Mouse (Mus musculus): ENCODE measurements around the gene Ccl22. TPM values are rescaled to one million over a fixed set of nuclear protein-coding genes. Genes with fewer than 3 reads are reported as not detected.

Gene Ccl22
- polyA plus RNA-seq, 1 experiment from 2014 or later, result not detected

DNA sequence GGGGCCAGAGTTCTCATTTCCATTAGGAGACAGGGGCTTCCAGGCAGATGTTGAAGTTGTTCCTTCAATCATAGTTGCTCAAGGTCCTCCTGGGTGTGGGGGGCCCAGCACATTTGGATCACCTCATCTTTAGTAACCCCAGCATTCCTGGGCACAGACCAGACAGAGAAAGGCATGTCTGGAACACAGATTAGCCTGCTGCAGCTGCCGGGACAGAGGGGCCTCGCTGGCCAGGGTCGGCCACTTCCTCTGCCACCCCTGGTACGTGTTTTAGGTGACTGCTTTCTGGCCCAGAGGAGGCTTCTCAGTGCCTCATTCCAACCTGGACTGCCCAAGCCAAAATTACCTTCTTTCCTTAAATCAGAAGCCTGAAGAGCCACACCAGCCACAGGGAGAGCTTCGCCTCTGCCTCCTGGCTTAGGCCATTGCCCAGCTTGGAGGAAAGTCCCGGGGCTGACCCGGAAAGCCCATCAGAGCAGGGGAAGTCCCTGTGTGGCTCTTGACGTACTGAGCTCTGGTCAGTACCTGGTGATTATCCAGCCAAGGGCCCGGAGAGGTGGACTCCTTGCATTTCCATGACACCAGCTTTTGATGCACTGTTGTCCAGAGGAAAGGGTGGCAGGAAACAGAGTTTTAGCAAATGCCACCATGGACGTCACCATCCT is 39.7 kb upstream of the Ccl22 start:
- no peak overlapping the region for H3K4me3 ChIP-seq (replicated peaks)
- H3K27me3 ChIP-seq, result no peaks in the 10 kb centered on the region
- H3K27ac ChIP-seq (replicated peaks), result no peak overlapping the region
- no peak for ATAC-seq (ENCODE audit: insufficient number of reproducible peaks, low FRiP score, low TSS enrichment, low read depth)
- H3K4me2 ChIP-seq (replicated peaks), result no peak overlapping the region
- no peaks in the 10 kb centered on the region for H3K9me3 ChIP-seq (replicated peaks)
- no peaks in the 10 kb centered on the region for H3K36me3 ChIP-seq
- WGBS, result 77% methylated on average over 10 of the region's 10 CpGs
- no peak overlapping the region for H3K9ac ChIP-seq
- no peaks in the 10 kb centered on the region for H3K4me1 ChIP-seq

DNA sequence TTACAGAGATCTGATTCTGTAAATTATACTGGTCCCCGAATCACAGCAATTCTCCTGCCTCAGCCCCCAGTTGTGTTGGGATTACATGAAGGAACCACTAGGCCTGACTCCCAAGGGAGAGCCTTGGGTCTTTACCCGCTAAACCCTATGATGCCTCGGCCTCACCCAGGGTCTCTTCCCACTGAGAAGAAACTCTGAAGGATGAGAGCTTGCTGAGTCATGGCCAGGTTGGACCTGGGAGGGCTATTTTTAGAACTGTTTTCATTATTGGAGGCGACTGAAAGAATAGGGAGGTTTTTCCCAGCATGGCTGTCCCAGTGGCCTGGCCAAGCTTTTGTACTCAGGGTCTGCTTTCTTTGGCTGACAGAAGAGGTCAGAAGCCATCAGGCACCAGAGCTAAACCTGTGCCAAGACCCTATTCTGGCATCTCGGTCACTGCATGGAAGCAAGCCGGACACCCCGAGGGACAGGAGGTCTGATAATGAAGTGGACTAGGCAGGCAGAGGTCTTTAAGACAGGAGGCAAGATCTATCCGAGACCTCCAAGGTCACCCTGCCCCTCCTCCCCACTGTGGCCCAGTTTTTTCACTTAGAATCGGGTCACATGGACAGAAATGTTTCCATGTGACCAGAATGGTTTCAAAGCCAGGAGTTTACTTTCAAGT is 38.5 kb upstream of the Ccl22 start:
- 71% methylated on average over 9 of the region's 9 CpGs for WGBS
- no peaks in the 10 kb centered on the region for H3K36me3 ChIP-seq

DNA sequence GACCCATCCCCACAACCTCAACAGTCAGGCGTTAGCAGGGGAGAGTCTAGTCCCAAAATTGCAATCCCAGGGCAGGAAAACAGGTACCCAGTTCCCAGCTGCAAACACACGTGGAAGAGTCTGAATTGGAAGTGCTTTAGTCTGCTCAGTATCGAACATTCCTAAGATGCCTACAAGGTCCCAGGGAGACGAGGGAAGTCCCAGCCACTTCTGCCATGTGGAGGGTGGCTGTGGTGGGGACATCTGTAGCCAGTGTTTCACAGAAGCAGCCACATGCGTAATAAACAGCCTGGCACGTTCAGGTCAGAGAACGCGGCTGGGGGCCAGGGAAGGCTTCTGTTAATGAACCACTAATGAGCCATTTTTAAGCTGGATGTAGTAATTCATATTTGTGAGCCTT is 35.1 kb upstream of the Ccl22 start:
- no peak overlapping the region for H3K4me3 ChIP-seq (replicated peaks)
- no peaks in the 10 kb centered on the region for H3K9me3 ChIP-seq (replicated peaks)
- no peaks in the 10 kb centered on the region for H3K36me3 ChIP-seq
- no peak overlapping the region for H3K9ac ChIP-seq
- WGBS, result 53% methylated on average over 8 of the region's 8 CpGs
- ATAC-seq (ENCODE audit: insufficient number of reproducible peaks, low FRiP score, low TSS enrichment, low read depth), result no peak
- H3K4me1 ChIP-seq, result peaks cover 4% of the 10 kb centered on the region; the same call in 1 of the 2 replicates
- no peak overlapping the region for H3K27ac ChIP-seq (replicated peaks)
- H3K27me3 ChIP-seq, result no peaks in the 10 kb centered on the region
- H3K4me2 ChIP-seq (replicated peaks), result no peak overlapping the region

More for the DNA sequence above, 38.5 kb upstream of the Ccl22 start:
- Histone ChIP-seq H3K9ac (no peak overlapping the region), H3K27me3 (no peaks in the 10 kb centered on the region), H3K4me1 (peaks cover 4% of the 10 kb centered on the region; the same call in 1 of the 2 replicates), H3K27ac (replicated peaks) (no peak overlapping the region), H3K9me3 (replicated peaks) (no peaks in the 10 kb centered on the region), H3K4me2 (replicated peaks) (no peak overlapping the region), H3K4me3 (replicated peaks) (no peak overlapping the region)
- ATAC-seq (ENCODE audit: insufficient number of reproducible peaks, low FRiP score, low TSS enrichment, low read depth), result no peak

DNA sequence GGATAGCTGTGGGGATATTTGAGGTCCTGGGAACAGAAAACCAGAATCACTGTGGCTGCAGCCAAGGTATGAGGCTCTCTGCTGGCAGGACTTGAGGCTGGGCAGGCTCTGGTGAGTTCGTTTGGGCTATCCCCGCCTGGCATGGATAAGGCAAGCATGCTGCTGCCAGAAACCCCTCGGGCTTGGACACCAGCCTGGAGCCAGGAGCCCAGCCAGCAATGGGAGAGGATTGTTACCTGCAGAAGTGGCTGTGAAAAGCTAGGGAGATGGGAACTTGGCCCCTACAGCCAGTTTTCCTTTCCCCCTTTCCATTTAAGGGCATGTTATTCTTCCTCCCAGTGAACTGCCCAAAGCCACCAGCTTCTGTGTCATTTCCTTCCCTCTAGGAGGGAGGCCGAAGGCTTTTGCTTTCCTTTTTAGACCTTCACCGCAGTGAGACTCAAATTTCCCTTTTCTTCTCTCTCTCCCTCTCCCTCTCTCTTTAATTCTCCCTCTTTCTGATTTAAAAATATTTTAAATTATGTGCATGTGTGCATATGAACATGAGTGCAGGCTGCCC is 34.2 kb upstream of the Ccl22 start:
- H3K27me3 ChIP-seq, result no peaks in the 10 kb centered on the region
- no peak overlapping the region for H3K9ac ChIP-seq
- no peak overlapping the region for H3K27ac ChIP-seq (replicated peaks)
- H3K36me3 ChIP-seq, result no peaks in the 10 kb centered on the region
- WGBS, result 42% methylated on average over 5 of the region's 5 CpGs
- 0 out of 2 replicates have a peak, but pooled peaks have one; percentile 10 for ATAC-seq (ENCODE audit: insufficient number of reproducible peaks, low FRiP score, low TSS enrichment, low read depth)
- H3K4me3 ChIP-seq (replicated peaks), result no peak overlapping the region
- no peak overlapping the region for H3K4me2 ChIP-seq (replicated peaks)
- no peaks in the 10 kb centered on the region for H3K9me3 ChIP-seq (replicated peaks)
- peaks cover 4% of the 10 kb centered on the region; the same call in 1 of the 2 replicates for H3K4me1 ChIP-seq

DNA sequence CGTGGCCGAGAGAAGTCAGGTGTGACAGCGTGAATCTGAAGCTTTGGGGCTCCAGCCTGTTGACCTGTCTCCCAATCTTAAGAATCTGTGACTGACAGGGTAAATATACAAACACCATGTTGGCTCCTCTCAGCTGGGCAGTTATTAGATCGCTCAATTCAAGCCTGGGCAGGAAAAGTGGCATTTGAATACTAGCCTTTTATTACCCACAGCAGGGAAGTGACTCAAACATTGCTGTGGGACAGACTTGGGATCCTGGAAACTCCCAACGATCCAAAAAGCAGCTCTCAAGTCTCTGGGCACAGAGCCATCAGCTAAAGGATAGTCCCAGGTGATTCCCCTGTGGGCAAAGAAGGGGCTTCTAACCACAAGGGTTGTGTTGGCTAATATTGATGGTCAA is 30.8 kb upstream of the Ccl22 start:
- H3K27ac ChIP-seq (replicated peaks), result no peak overlapping the region
- H3K4me3 ChIP-seq (replicated peaks), result no peak overlapping the region
- peaks cover 4% of the 10 kb centered on the region; the same call in 1 of the 2 replicates for H3K4me1 ChIP-seq
- H3K9ac ChIP-seq, result no peak overlapping the region
- WGBS, result 58% methylated on average over 5 of the region's 5 CpGs
- H3K27me3 ChIP-seq, result no peaks in the 10 kb centered on the region
- H3K4me2 ChIP-seq (replicated peaks), result no peak overlapping the region
- no peak for ATAC-seq (ENCODE audit: insufficient number of reproducible peaks, low FRiP score, low TSS enrichment, low read depth)
- no peaks in the 10 kb centered on the region for H3K9me3 ChIP-seq (replicated peaks)
- no peaks in the 10 kb centered on the region for H3K36me3 ChIP-seq

DNA sequence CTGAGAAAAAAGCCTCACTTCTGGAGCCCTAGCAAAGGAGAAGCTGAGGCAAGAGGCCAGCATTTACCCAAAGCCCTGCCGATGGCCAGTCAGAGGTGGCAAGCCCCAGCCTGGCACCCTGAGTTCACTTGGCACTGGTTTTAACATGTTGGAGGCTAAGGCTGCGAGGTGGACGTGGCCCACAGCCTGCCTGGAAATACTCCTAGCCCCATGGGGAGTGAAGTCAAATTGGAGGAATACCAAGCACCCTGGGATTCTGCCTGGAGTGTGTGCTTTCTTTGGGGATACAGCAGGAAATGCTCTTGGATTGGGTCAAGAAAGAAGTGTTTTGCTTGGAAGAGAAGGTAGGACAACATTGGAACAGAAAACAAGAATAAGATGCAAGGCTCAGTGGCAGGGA is 29.5 kb upstream of the Ccl22 start:
- Histone ChIP-seq H3K4me3 (replicated peaks) (no peak overlapping the region), H3K9ac (no peak overlapping the region), H3K27ac (replicated peaks) (no peak overlapping the region), H3K9me3 (replicated peaks) (no peaks in the 10 kb centered on the region), H3K4me1 (peaks cover 4% of the 10 kb centered on the region; the same call in 1 of the 2 replicates), H3K27me3 (no peaks in the 10 kb centered on the region), H3K4me2 (replicated peaks) (no peak overlapping the region), H3K36me3 (no peaks in the 10 kb centered on the region)
- no peak for ATAC-seq (ENCODE audit: insufficient number of reproducible peaks, low FRiP score, low TSS enrichment, low read depth)
- 82% methylated on average over 3 of the region's 3 CpGs for WGBS

DNA sequence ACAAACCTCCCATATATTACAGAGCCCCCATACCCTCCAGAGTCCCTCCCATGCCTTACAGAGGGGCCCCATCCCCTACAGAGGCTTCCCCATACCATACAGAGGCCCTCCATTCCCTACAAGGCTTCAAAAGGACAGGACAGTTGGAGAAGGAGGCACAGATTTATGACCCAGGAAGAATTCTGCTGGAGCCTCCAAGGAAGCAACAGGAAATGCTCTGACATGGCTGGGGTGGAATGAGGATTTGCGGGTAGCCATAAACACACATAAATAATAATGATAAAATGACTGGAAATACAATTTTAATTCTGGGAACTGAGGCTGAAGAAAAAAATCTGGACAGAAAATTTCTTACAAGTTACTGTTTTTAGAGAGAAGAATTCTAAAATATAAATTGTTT is 28.5 kb upstream of the Ccl22 start:
- H3K4me1 ChIP-seq, result no peaks in the 10 kb centered on the region
- H3K27me3 ChIP-seq, result no peaks in the 10 kb centered on the region
- H3K36me3 ChIP-seq, result no peaks in the 10 kb centered on the region
- no peak overlapping the region for H3K9ac ChIP-seq
- H3K4me3 ChIP-seq (replicated peaks), result no peak overlapping the region
- no peak for ATAC-seq (ENCODE audit: insufficient number of reproducible peaks, low FRiP score, low TSS enrichment, low read depth)
- H3K4me2 ChIP-seq (replicated peaks), result no peak overlapping the region
- H3K9me3 ChIP-seq (replicated peaks), result no peaks in the 10 kb centered on the region
- no peak overlapping the region for H3K27ac ChIP-seq (replicated peaks)
- WGBS, result 93% methylated on average over 1 of the region's 1 CpGs

DNA sequence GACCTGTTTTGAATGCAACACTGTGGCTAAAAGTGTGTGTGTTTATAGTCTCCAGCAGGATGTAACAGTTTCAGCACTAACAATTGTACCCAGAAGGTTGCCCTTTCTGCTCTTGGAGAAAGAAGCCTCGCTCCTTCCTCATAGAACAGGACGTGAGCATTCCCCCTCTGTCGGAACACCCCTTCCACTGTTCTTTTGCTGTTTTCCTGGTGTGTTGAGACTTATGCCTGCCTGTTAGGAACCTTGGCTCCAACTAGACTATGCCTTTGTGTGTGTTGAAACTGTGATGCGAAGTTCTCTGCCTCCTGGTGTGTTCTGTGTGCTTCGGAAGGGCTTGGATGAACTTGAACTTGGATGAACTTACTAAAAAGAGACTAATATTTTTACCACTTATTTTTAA is 19.4 kb upstream of the Ccl22 start:
- H3K4me2 ChIP-seq (replicated peaks), result no peak overlapping the region
- 83% methylated on average over 5 of the region's 5 CpGs for WGBS
- H3K9ac ChIP-seq, result no peak overlapping the region
- ATAC-seq (ENCODE audit: insufficient number of reproducible peaks, low FRiP score, low TSS enrichment, low read depth), result no peak
- H3K36me3 ChIP-seq, result no peaks in the 10 kb centered on the region
- no peaks in the 10 kb centered on the region for H3K4me1 ChIP-seq
- H3K27me3 ChIP-seq, result no peaks in the 10 kb centered on the region
- H3K4me3 ChIP-seq (replicated peaks), result no peak overlapping the region
- H3K27ac ChIP-seq (replicated peaks), result no peak overlapping the region
- no peaks in the 10 kb centered on the region for H3K9me3 ChIP-seq (replicated peaks)

DNA sequence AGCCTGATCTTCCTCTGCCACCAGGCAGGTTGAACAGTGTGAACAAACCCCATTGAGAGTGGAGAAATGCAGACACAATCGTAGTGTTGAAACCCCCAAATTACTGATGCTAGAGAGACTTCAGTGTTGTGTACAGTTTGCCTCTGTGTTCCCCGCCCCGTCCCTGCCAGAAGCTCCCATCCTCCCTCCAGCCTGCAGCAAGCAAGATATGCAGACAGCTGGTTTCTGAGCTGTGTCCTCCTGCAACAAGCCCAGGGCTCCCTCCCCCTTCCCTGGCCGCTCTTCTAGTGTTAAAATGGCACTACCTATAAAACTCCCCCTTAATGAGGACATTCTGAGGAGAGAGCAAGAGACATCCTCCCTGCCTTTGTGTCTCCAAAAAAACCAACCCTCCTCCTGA is 16.1 kb upstream of the Ccl22 start:
- Histone ChIP-seq H3K4me3 (replicated peaks) (no peak overlapping the region), H3K4me1 (no peaks in the 10 kb centered on the region), H3K27me3 (no peaks in the 10 kb centered on the region), H3K4me2 (replicated peaks) (no peak overlapping the region), H3K9me3 (replicated peaks) (no peaks in the 10 kb centered on the region), H3K27ac (replicated peaks) (no peak overlapping the region), H3K9ac (no peak overlapping the region), H3K36me3 (no peaks in the 10 kb centered on the region)
- no peak for ATAC-seq (ENCODE audit: insufficient number of reproducible peaks, low FRiP score, low TSS enrichment, low read depth)
- 50% methylated on average over 4 of the region's 4 CpGs for WGBS

DNA sequence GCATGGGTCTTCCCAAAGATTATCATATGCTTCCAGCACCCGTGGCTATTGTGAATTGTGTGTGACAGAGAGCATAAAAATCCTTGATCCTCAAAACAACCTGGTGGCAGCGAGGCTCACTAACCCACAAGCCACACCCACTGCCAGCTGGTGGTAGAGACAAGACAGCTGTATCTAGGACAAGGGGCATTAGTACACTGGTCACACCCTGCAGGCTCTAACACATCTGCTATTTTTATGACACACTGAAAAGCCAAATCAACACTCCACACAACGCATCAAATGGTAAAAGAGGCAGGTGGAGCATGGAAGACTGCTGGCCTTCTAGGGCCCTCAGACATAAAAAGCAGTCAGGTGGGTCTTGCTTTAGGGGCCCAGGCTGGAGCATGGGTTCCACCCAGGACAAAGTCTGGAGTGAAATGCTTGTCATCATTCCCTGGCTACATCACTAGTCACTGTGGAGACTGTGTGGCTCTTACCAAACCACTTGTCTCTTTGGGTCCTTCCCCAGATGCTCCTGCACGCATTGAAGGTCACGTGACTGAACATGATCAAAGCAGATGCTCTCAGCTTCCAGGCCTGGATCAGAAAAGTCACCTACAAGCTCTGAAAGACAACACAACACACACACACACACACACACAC is 11.4 kb upstream of the Ccl22 start:
- Histone ChIP-seq H3K36me3 (no peaks in the 10 kb centered on the region), H3K9ac (no peak overlapping the region), H3K9me3 (replicated peaks) (no peaks in the 10 kb centered on the region), H3K27ac (replicated peaks) (no peak overlapping the region), H3K4me2 (replicated peaks) (no peak overlapping the region), H3K27me3 (no peaks in the 10 kb centered on the region), H3K4me1 (no peaks in the 10 kb centered on the region), H3K4me3 (replicated peaks) (no peak overlapping the region)
- ATAC-seq (ENCODE audit: insufficient number of reproducible peaks, low FRiP score, low TSS enrichment, low read depth), result peak; percentile 34; the same call in 1 of the 2 replicates
- whole genome bisulfite sequencing, result 62% methylated on average over 5 of the region's 5 CpGs

DNA sequence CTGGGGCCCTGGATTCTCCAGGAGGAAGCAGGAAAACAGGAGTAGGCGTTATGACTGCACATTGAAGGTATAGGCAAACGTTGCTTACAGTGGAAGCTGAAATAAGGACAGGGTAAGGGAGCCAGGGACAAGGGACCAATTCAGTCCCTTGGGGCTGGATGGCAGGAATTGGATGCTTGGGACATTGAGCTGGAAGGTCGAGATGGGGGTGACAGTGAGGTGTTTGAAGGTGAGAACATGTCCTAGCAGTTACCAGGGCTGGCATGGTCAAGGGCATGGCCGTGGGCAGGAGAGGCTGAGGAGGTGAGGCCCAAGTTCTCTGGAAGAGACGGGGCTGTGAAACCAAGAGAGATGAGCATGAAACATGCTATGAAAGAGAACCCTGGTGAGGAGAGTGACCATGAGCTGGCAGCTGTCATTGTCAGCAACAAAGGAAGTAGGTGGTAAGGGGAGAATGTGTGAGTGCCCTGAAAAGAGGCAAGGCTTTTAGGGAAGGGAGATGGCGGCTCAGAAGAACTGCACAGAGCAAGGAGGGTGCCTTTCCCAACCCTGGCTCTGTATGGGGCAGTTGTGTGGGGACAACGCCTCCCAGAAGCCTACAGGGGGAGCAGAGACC is 10.5 kb upstream of the Ccl22 start:
- Histone ChIP-seq H3K27ac (replicated peaks) (no peak overlapping the region), H3K36me3 (no peaks in the 10 kb centered on the region), H3K4me1 (no peaks in the 10 kb centered on the region), H3K4me2 (replicated peaks) (no peak overlapping the region), H3K27me3 (no peaks in the 10 kb centered on the region), H3K9ac (no peak overlapping the region), H3K9me3 (replicated peaks) (no peaks in the 10 kb centered on the region), H3K4me3 (replicated peaks) (no peak overlapping the region)
- no peak for ATAC-seq (ENCODE audit: insufficient number of reproducible peaks, low FRiP score, low TSS enrichment, low read depth)
- 66% methylated on average over 7 of the region's 7 CpGs for WGBS
